Mouse (Mus musculus): ENCODE results near the gene 1700084M14Rik.
"Not testable (repeated sequence)": the region's sequence is repeated elsewhere in the genome, so short reads cannot be mapped to it uniquely, and the experiment has no call there.

The 1700084M14Rik gene

DNA sequence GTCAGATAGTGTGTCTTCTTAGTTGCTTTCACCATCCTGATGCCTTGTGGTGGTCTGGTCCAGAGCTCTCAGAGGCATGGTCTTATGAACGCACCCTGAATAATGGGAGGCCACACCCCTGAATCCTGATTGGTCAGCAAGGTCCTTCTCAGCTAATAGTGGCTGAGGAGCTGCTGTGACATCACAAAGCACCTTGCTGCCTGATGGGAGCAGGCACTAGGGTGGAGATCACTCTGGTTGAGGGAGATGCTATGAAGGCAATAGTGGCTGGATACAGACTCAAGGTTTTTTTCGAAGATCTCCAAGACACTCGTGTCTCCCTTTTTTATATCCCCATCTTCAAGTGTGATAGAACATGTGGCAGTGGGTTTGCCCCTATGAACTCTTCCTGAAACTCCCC lies at the start of gene 1700084M14Rik:
1700084M14Rik (minus strand) TSS at position 101 of the 400 bp plus-strand sequence.
- DNase-seq (ENCODE audit: extremely low read depth, low read depth), result not testable (repeated sequence)
